Mouse (Mus musculus): ENCODE measurements at regions not wholly inside any gene's neighbourhood (a gene's known extent, or its start where the extent isn't known, plus 50 kb on each side); places are given as distances from the start of the nearest gene placed in this dataset.
A peak's percentile ranks its signal among the peaks of the same experiment; 100 is the strongest.
"Not testable (repeated sequence)": the region's sequence is repeated elsewhere in the genome, so short reads cannot be mapped to it uniquely, and the experiment has no call there.

GRCm38 (mm10) chr6:74966046-74966445 lies 1496.6 kb upstream of the 4931417E11Rik start:
- intact Hi-C loops (cut with DNase I): no loop called here

GRCm38 (mm10) chr6:74928485-74928884 lies 1459.0 kb upstream of the 4931417E11Rik start:
- DNase-seq (ENCODE audit: low spot score in 2 of 2): no peak

More at GRCm38 (mm10) chr6:74966046-74966445, 1496.6 kb upstream of the 4931417E11Rik start:
- no peak for DNase-seq (ENCODE audit: low spot score in 2 of 2)

DNA sequence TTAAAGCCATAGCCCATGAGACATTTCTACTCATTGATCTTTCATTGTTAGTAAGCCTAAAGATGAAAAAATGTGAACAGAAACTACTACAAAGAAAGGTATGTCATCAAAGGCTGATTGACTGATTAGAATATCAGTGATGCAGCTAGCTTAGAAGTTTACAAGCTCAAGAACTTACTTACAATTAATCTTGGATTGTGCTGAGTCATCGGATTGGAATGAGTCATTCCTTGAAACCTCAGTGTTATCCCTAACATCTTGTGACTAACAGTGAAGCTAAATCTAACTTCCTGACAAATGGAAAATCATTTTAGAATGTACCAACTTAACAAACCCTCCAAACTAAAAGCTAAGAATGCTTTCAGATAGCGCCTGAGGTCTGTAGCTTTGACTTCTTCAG lies 1434.1 kb upstream of the 4931417E11Rik start:
- DNase-seq (ENCODE audit: low spot score in 2 of 2): peak in 1 of 2 experiments; percentile 16
- intact Hi-C loops (cut with DNase I): no loop called here

More at GRCm38 (mm10) chr6:74928485-74928884, 1459.0 kb upstream of the 4931417E11Rik start:
- intact Hi-C loops (cut with DNase I): no loop called here

DNA sequence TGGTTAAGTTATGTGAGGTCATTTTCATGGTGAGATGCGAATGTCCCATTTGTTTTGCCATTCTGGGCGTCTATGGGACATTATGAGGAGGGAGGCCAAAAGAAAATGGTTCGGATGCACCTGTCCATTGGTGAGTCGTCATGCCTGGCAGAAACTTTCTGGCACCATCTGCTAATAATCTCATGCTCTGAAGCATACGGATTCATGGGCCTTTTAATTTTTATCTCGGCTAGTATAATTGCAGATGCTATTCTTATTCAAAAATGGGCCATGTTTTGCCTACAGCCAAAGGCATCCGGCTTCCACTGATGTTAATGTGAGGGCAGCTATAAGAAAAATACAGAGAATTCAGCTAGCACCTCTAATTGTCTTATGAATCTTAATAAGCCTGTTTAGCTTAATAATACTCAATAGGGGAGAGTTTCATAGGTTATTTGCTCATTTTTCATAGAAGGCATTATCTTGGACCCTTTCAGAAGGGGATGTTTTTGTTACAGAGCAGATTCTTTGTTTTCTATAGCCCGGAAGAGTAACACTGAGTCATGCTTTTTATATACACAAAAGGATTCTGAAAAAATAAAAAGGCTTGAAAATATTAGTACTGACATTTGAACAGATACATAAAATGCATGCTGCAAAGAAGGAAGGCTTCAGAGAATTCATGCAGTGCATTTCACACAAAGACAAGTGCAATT lies 1401.3 kb upstream of the 4931417E11Rik start:
- intact Hi-C loops (cut with DNase I): no loop called here

DNA sequence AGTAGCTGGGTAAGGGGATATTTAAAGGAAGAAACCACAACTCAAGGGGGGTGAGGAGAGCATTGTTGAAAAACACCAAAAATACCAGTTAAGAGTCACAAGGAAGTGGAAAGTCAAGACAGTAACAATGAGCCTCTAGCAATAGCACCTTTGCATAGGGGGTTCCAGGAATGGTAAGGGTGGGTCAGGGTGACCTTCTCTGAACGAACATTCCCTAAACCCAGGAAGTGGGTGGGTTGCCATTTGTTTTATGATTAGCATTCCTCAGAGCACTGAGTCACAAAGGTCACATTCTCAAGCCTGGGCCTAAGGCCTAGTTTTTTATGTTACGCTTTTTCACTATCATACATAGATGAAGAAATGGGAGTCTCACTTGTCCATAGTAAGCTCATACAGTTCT lies 1351.2 kb upstream of the 4931417E11Rik start:
- DNase-seq (ENCODE audit: low spot score in 2 of 2); intact Hi-C loops (cut with DNase I): not testable (repeated sequence)

More for the DNA sequence above, 1401.3 kb upstream of the 4931417E11Rik start:
- no peak for DNase-seq (ENCODE audit: low spot score in 2 of 2)
